Mouse (Mus musculus) midbrain, embryonic 10.5 days (tissue): ENCODE measurements around the gene Rnf31. TPM values are rescaled to one million over a fixed set of nuclear protein-coding genes. Genes with fewer than 3 reads are reported as not detected.

Source experiments
- DNase-seq: peaks from one replicate; pipeline ENCODE4 v3.0.0-alpha.2; 2017; ENCODE audit warnings: low spot score
- H3K27ac ChIP-seq: fragments of 300-500 bp; sonication (generic); replicated peaks from 2 replicates; pipeline ENCODE4 v1.5.1; 2016; ENCODE audit warnings: mild to moderate bottlenecking
- H3K27me3 ChIP-seq: fragments of 300-500 bp; sonication (generic); 2 replicates; pipeline ENCODE4 v1.6.1; 2016; ENCODE audit warnings: low read depth, mild to moderate bottlenecking; ENCODE audit not compliant: poor library complexity, severe bottlenecking
- H3K36me3 ChIP-seq: fragments of 300-500 bp; sonication (generic); 2 replicates; pipeline ENCODE4 v1.6.1; 2016; ENCODE audit warnings: mild to moderate bottlenecking, moderate library complexity
- H3K4me1 ChIP-seq: fragments of 300-500 bp; sonication (generic); 2 replicates; pipeline ENCODE4 v1.6.1; 2016
- H3K4me3 ChIP-seq: fragments of 300-500 bp; sonication (generic); 2 replicates; pipeline ENCODE4 v1.5.1; 2016; ENCODE audit warnings: mild to moderate bottlenecking, moderate library complexity
- H3K9me3 ChIP-seq: fragments of 300-500 bp; sonication (generic); replicated peaks from 2 replicates; pipeline ENCODE4 v1.6.1; 2016; ENCODE audit warnings: mild to moderate bottlenecking
- WGBS: fragments of 180-500 bp; shearing (Covaris S2); methylation state at CpG from one replicate; pipeline ENCODE4 v1.1.7; 2016; 5-methylcytosine and 5-hydroxymethylcytosine counted together
- polyA plus RNA-seq: library from polyadenylated mRNA; unstranded; fragments of >200 nt; fragmentation: Nextera tagmentation; extraction: Ambion mirVana; gene quantifications from 2 replicates; pipeline ENCODE4 v1.2.1, GENCODE M21; 2016

Gene Rnf31
- polyA plus RNA-seq, 1 experiment from 2014 or later: 15.4 TPM

DNA sequence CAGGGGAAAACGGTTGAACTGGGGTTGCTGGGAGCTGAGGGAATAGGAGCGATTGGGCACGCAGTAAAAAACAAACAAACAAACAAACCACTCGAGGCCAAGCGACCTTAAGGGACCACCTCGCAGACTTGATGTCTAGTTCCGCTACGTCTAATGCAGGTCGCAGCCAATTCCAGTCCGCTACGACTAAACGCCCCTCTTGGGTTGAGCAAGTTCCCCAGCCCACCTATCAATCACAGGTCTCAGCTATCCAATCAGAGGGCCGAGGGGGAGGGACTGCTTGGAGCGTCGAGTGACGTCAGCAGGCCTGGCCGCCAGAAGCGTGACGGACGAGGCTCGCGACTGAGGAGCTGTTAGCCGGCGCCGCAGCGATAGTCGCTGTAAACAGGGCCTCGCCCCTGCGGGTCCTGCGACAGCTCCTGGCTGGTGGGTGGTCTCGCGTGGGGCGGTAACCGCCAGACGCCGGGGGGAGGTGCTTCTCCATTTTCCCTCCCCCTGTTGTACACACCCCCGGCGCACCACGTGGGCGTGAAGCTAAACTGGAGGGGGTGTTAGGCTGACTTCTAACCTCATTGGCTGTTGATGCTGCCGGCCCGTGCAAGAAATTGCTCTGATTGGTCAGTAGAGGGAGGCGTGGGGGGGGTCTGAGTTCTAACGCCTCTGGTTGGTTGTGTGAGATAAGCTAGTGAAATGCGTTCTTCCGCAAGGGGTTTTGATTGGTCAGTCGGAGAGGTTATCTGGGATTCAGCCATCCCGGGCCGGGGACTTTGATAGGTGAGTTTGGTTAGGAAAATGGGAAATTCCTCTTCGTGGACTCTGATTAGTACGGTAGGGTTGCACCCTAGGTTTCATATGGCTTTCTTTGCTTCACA lies 31.1 kb upstream of the Rnf31 start, which contains the start of gene A730061H03Rik:
TSS of gene A730061H03Rik (minus strand) at position 205 of the 872 bp plus-strand sequence.
- Histone ChIP-seq H3K27ac (peak within 1 kb of the TSS; percentile 94), H3K9me3 (no peaks in the 10 kb centered on the region), H3K36me3 (peaks cover 23% of the 10 kb centered on the region), H3K27me3 (no peaks in the 10 kb centered on the region), H3K4me1 (peaks cover 20% of the 10 kb centered on the region), H3K4me3 (peak within 1 kb of the TSS; percentile 73)
- WGBS: under 1% methylated on average over 51 of the region's 51 CpGs
- peak; percentile 98 for DNase-seq

DNA sequence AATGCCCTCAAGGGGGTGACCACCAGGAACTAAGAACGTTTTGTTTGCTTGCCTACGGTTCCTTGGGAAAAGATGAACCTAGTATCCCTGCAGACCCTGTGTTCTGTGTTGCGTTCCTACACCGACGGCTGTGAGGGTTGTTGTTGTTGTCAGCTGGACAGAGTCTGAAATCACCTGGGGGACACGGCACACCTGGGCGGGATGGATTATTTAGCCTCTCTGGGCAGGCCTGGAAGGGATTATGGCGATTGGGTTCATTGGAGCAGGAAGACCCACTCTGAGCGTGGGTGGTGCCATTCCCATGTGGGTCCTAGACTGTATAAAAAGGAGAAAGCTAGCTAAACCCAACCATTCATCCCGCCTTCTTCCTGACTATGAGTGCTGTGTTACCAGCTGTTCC lies 29.6 kb upstream of the Rnf31 start:
- Histone ChIP-seq H3K4me1 (peaks cover 20% of the 10 kb centered on the region), H3K9me3 (no peaks in the 10 kb centered on the region), H3K4me3 (0 out of 2 replicates have a peak overlapping the region, but pooled peaks have one; percentile 73), H3K27me3 (no peaks in the 10 kb centered on the region), H3K36me3 (peaks cover 37% of the 10 kb centered on the region), H3K27ac (no peak overlapping the region)
- 87% methylated on average over 10 of the region's 10 CpGs for WGBS
- DNase-seq: no peak

DNA sequence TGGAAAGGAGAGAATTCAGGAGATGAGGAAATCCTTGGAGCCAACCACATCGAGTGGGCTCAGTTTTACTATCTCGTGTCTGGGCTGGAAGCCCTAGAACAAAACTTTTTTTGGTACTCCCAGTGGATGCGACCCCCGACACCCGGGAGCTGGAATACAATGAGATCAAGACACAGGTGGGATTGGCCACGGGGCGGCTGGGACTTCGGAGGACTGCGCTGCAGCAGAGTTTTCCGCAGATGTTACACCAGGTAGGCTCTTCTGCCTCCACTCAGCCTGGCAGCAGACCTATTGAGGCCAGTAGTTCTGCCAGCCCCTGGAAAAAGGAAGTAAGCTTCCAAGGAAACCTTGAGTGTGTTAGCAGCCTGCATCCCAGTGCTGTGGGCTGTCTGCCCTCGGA lies 28.3 kb upstream of the Rnf31 start:
- no peak for DNase-seq
- H3K9me3 ChIP-seq: no peaks in the 10 kb centered on the region
- no peak overlapping the region for H3K27ac ChIP-seq
- 93% methylated on average over 11 of the region's 11 CpGs for WGBS
- H3K4me1 ChIP-seq: peaks cover 20% of the 10 kb centered on the region
- peaks cover 51% of the 10 kb centered on the region for H3K36me3 ChIP-seq
- no peak overlapping the region for H3K4me3 ChIP-seq
- no peaks in the 10 kb centered on the region for H3K27me3 ChIP-seq

DNA sequence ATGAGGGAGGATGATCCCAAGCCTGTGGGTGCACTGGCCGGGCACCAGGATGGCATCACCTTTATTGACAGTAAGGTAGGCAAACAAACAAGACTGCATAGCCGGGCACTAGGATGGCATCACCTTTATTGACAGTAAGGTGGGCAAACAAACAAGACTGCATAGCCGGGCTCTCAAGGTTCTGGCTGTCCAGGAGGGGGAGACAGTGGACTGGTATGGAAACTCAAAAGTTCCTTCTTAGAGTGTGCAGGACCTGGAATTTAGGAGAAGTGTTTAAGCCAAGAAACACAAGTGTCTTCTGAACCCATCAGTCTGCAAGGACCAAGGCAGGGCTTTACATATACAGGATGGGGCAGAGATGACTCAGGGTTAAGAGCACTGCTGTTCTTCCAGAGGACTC lies 25.8 kb upstream of the Rnf31 start:
- Histone ChIP-seq H3K27me3 (no peaks in the 10 kb centered on the region), H3K36me3 (peaks cover 70% of the 10 kb centered on the region), H3K4me1 (peaks cover 13% of the 10 kb centered on the region), H3K27ac (no peak overlapping the region), H3K4me3 (no peak overlapping the region), H3K9me3 (no peaks in the 10 kb centered on the region)
- DNase-seq: no peak
- WGBS: 80% methylated on average over 3 of the region's 3 CpGs

DNA sequence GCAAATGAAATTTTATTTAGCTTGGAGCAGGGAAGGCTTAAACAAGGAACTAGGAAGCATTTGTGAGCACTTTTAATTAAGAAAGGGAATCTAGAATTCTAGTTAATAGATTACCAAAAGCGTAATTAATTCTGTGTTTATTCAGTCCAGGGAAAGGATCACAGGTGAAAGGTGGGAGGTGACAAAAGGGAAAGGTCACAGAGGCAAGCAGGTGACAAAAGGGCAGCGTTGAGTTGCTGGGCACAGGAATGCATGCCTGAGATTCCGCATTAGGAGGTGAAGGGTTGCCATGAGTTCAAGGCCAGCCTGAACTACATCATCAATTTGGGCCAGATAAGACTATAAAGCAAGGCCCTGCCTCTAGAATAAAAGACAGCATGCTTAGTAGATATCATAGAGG lies 24.0 kb upstream of the Rnf31 start:
- no peaks in the 10 kb centered on the region for H3K27me3 ChIP-seq
- WGBS: 90% methylated on average over 3 of the region's 3 CpGs
- DNase-seq: no peak
- H3K27ac ChIP-seq: no peak overlapping the region
- no peaks in the 10 kb centered on the region for H3K4me1 ChIP-seq
- no peak overlapping the region for H3K4me3 ChIP-seq
- peaks cover 70% of the 10 kb centered on the region for H3K36me3 ChIP-seq
- no peaks in the 10 kb centered on the region for H3K9me3 ChIP-seq

DNA sequence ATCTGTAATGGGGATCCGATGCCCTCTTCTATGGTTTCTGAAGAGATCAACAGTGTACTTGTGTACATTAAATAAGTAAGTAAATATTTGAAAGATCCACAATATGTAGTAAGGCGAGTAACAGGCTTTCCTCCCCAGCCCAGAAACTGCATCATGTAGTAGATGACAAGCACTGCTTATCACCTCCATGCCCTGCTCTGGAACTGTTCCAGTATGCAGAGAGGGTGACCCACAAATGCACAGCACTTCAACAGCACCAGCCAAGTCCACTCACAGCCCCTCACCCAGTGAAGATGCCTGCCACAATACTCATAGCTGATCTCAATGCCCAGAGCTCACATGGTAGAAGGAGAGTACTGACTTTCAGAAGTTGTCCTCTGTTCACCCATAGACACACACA lies 20.9 kb upstream of the Rnf31 start:
- Histone ChIP-seq H3K36me3 (peaks cover 46% of the 10 kb centered on the region), H3K9me3 (no peaks in the 10 kb centered on the region), H3K4me1 (0 out of 2 replicates have a peak, but pooled peaks cover 3% of the 10 kb centered on the region), H3K4me3 (no peak overlapping the region), H3K27me3 (no peaks in the 10 kb centered on the region), H3K27ac (no peak overlapping the region)
- WGBS: 92% methylated on average over 2 of the region's 2 CpGs
- DNase-seq: no peak

DNA sequence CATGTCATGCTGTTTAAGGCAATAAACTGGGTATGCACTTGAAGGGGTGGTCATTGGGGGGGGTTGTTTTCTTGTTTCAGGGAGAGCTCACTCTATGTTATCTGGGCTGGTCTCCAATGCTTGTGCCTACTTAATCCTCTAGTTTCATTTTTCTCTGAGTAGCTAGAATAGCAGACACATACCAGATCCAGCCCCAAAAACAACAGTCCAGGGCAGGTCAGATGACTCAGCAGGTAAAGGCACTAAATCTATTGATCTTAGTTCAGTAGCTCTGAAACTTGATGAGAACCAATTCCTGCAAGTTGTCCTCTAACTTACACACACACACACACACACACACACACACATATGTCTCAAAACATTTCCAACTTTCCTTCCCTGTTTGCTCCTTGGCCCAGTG lies 19.7 kb upstream of the Rnf31 start:
- H3K27ac ChIP-seq: no peak overlapping the region
- 0 out of 2 replicates have a peak, but pooled peaks cover 4% of the 10 kb centered on the region for H3K4me1 ChIP-seq
- H3K4me3 ChIP-seq: no peak overlapping the region
- H3K9me3 ChIP-seq: no peaks in the 10 kb centered on the region
- H3K27me3 ChIP-seq: no peaks in the 10 kb centered on the region
- H3K36me3 ChIP-seq: peaks cover 34% of the 10 kb centered on the region
- DNase-seq: no peak

DNA sequence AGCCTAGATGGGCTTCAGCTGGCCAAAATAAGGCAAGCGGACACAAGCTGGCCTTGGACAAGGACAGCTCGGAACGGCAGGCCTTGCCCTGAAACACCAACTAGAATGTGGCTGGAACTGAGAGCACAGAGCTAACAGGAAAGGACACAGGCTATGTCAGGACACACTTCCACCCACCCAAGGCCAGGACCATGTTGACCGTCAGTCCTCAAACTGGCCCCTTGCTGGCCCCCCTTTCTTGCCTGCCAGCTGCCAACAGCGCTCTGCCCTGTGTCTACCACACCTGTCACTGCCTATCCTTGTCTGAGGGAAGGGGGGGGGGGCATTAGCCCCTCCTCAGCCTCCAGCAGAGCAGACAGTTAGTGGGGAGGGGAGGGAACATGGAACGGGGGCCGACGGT lies 16.2 kb upstream of the Rnf31 start, which contains the start of gene Fitm1:
TSS of gene Fitm1 (plus strand) at position 316 of the 400 bp plus-strand sequence.
- Histone ChIP-seq H3K9me3 (no peaks in the 10 kb centered on the region), H3K36me3 (peaks cover 7% of the 10 kb centered on the region), H3K27me3 (no peaks in the 10 kb centered on the region), H3K4me1 (peaks cover 20% of the 10 kb centered on the region), H3K27ac (0 out of 2 replicates have a peak within 1 kb of the TSS, but pooled peaks have one; percentile 33), H3K4me3 (no peak within 1 kb of the TSS)
- DNase-seq: no peak
- 82% methylated on average over 8 of the region's 8 CpGs for WGBS

DNA sequence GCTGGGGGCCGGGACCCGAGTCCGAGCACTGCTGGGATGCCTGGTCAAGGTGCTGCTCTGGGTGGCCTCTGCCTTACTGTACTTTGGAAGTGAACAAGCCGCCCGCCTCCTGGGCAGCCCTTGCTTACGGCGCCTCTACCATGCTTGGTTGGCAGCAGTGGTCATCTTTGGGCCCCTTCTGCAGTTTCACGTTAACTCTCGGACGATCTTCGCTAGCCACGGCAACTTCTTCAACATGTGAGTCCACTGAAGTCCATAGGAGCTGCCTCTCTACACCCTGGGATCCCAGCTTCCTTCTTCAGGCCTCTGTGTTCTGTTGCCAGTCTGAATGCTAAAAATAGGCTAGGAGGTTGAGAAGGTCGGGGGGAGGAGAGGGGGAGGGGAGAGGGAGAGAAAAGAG lies 15.8 kb upstream of the Rnf31 start:
- Histone ChIP-seq H3K4me1 (peaks cover 20% of the 10 kb centered on the region), H3K4me3 (no peak overlapping the region), H3K9me3 (no peaks in the 10 kb centered on the region), H3K36me3 (peaks cover 12% of the 10 kb centered on the region), H3K27me3 (no peaks in the 10 kb centered on the region), H3K27ac (0 out of 2 replicates have a peak overlapping the region, but pooled peaks have one; percentile 28)
- DNase-seq: no peak
- 84% methylated on average over 13 of the region's 13 CpGs for WGBS

DNA sequence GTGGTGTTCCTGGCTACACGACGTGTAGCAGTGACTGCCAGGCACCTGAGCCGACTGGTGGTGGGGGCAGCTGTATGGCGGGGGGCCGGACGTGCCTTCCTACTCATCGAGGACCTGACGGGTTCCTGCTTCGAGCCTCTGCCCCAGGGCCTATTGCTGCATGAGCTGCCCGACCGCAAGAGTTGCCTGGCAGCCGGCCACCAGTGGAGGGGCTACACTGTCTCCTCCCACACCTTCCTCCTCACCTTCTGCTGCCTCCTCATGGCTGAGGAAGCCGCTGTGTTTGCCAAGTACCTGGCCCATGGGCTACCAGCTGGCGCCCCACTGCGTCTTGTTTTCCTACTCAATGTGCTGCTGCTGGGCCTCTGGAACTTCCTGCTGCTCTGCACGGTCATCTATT lies 15.1 kb upstream of the Rnf31 start:
- 87% methylated on average over 16 of the region's 16 CpGs for WGBS
- no peaks in the 10 kb centered on the region for H3K27me3 ChIP-seq
- H3K4me1 ChIP-seq: peaks cover 20% of the 10 kb centered on the region
- DNase-seq: no peak
- no peaks in the 10 kb centered on the region for H3K9me3 ChIP-seq
- H3K36me3 ChIP-seq: peaks cover 18% of the 10 kb centered on the region
- no peak overlapping the region for H3K4me3 ChIP-seq
- 0 out of 2 replicates have a peak overlapping the region, but pooled peaks have one; percentile 33 for H3K27ac ChIP-seq

DNA sequence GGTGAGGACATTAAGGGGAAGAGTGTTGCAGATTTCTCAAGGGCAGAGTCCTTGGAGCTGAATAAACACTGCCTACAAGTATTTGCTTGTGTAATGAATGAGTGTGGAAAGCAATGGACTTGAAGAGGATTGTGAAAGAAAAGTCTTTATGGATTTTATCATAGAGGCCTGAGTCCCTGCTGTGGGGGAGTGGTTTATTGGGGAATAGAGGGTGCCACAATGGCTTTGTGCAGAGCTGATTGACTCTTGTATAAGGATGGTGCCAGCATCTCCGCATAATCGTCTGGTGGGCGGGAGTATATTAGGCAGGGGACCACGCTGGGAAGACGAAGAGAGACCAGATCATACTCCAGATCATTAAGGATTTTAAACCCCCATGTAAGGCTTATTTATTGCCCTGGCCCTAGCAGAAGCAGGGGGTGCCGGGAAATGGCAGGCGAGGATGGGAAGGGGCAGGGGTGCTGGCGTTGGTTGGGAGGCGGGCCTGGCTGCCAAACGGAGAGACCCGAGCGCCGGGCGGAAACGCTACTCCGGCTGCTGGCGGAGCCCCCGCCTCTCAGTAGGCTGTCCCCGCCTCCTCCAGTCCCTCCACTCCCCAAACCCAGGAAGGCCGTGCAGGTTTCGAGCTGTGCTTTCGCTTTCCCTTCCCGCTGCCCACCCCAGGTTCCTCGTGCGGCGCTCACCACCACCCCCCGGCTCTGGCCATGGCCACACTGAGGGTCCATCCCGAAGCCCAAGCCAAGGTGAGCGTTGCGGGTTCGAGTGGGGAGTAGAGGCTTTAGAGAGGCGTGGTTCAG lies 13.4 kb upstream of the Rnf31 start, which contains the start of gene Psme1:
TSS of gene Psme1 (plus strand) at position 253 of the 797 bp plus-strand sequence.
- Histone ChIP-seq H3K4me3 (peak within 1 kb of the TSS; percentile 64), H3K27me3 (no peaks in the 10 kb centered on the region), H3K9me3 (no peaks in the 10 kb centered on the region), H3K27ac (peak within 1 kb of the TSS; percentile 87), H3K36me3 (peaks cover 27% of the 10 kb centered on the region), H3K4me1 (peaks cover 20% of the 10 kb centered on the region)
- DNase-seq: peak; percentile 82
- 1% methylated on average over 32 of the region's 32 CpGs for WGBS

DNA sequence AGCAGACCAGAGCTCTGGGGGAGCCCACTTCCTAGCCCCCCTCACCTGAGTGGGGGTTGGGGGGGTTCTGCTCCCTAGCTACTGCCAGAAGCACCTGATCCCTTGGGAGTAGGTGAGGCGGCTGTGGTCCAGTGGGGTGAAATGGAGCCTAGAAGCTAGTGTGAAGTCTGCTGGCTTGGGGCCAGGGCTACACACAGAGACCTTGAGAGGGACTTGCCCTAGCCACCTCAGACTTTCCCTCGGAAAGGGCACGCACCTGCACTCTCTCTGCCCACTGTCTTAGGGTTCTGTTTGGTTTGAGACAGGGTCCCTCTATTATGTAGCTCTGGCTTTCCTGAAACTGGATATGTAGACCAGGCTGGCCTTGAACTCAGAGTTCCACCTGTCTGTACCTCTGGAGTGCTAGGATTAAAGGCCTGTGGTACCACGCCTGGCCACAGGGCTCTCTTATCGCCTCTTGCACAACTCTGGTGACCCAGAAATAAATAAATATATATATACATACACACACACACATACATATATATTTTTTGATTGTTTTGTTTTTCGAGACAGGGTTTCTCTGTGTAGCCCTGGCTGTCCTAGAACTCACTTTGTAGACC lies 12.7 kb upstream of the Rnf31 start:
- peaks cover 20% of the 10 kb centered on the region for H3K4me1 ChIP-seq
- peak overlapping the region; percentile 87 for H3K27ac ChIP-seq

More for the DNA sequence above, 12.7 kb upstream of the Rnf31 start:
- Histone ChIP-seq H3K36me3 (peaks cover 27% of the 10 kb centered on the region), H3K9me3 (no peaks in the 10 kb centered on the region), H3K4me3 (peak overlapping the region; percentile 64), H3K27me3 (peaks cover 5% of the 10 kb centered on the region)
- WGBS: 31% methylated on average over 6 of the region's 6 CpGs
- DNase-seq: no peak
